Mouse (Mus musculus) heart, adult 2 months (tissue): ENCODE data around the gene Cpb2.

Source experiments
- CTCF ChIP-seq: fragments of 200-600 bp; IDR thresholded peaks from 2 replicates; pipeline ENCODE4 v1.8.1; 2022; ENCODE audit warnings: antibody characterized with exemption, mild to moderate bottlenecking, moderate library complexity
- EP300 ChIP-seq: fragments of 200-500 bp; IDR thresholded peaks from 2 replicates; pipeline ENCODE4 v1.6.1; 2011; ENCODE audit warnings: low read depth, low read length, control low read depth; ENCODE audit not compliant: insufficient read depth

DNA sequence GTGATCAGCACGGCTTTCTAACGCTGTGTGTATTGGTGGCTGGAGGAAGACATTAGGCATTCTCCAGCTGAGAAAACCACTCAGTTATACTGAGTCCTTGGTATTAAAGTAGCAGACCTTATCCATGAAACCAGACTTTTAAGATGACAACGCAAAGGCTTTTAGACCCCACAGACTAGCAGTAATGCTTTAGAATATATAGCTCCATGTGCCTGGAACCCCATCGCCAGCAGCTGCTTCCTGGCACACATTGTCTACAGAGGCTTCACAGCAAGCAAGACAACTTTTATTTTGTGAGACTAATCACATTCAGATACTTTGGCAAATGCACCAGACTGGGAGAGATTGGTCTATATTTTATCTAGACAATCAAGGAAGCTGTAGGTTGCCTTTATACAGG lies 35.8 kb upstream of the Cpb2 start:
- TF ChIP-seq CTCF: no peak
- TF ChIP-seq EP300: no peak
